Mouse (Mus musculus) forebrain, embryonic 14.5 days (tissue): ENCODE measurements around the gene Zg16. TPM values are rescaled to one million over a fixed set of nuclear protein-coding genes. Genes with fewer than 3 reads are reported as not detected.

Experiments used
- ATAC-seq: fragments of 200-750 bp; cut with Nextera tagmentation; 2 replicates; pipeline ENCODE4 v1.8.0; 2017; ENCODE audit warnings: mild to moderate bottlenecking, moderate library complexity
- DNase-seq: peaks from one replicate; pipeline ENCODE4 v3.0.0-alpha.2; 2015; ENCODE audit warnings: low spot score
- H3K27ac ChIP-seq: fragments of 300-500 bp; sonication (generic); 2 replicates; pipeline ENCODE4 v1.5.1; 2014; ENCODE audit warnings: low read depth, mild to moderate bottlenecking, control low read depth, low read length, moderate library complexity
- H3K27me3 ChIP-seq: fragments of 300-500 bp; sonication (generic); replicated peaks from 2 replicates; pipeline ENCODE4 v1.6.1; 2014; ENCODE audit warnings: low read length, control low read depth, mixed read lengths; ENCODE audit not compliant: control insufficient read depth, insufficient read depth
- H3K36me3 ChIP-seq: fragments of 300-500 bp; sonication (generic); 2 replicates; pipeline ENCODE4 v1.6.1; 2014; ENCODE audit warnings: low read length, control low read depth; ENCODE audit not compliant: control insufficient read depth, insufficient read depth
- H3K4me1 ChIP-seq: fragments of 300-500 bp; sonication (generic); 2 replicates; pipeline ENCODE4 v1.6.1; 2014; ENCODE audit warnings: antibody characterized with exemption, low read length, control low read depth; ENCODE audit not compliant: control insufficient read depth, insufficient read depth
- H3K4me2 ChIP-seq: fragments of 300-500 bp; sonication (generic); 2 replicates; pipeline ENCODE4 v1.6.1; 2014; ENCODE audit warnings: mild to moderate bottlenecking, control low read depth, low read length
- H3K4me3 ChIP-seq: fragments of 300-500 bp; sonication (generic); 2 replicates; pipeline ENCODE4 v1.5.1; 2014; ENCODE audit warnings: low read depth, low read length, control low read depth
- H3K9ac ChIP-seq: fragments of 300-500 bp; sonication (generic); 2 replicates; pipeline ENCODE4 v1.6.1; 2014; ENCODE audit warnings: mild to moderate bottlenecking, low read length, control low read depth, moderate library complexity
- H3K9me3 ChIP-seq: fragments of 300-500 bp; sonication (generic); replicated peaks from 2 replicates; pipeline ENCODE4 v1.6.1; 2016; ENCODE audit warnings: low read length, control low read depth, mixed read lengths; ENCODE audit not compliant: control insufficient read depth
- WGBS: fragments of 180-500 bp; shearing (Covaris S2); extraction: QIAGEN DNeasy Blood & Tissue Kit; methylation state at CpG from one replicate; pipeline ENCODE4 v1.1.7; 2014; 5-methylcytosine and 5-hydroxymethylcytosine counted together
- polyA plus RNA-seq: library from polyadenylated mRNA; unstranded; fragments of >200 nt; fragmentation: Nextera tagmentation; extraction: Ambion mirVana; gene quantifications from 2 replicates; pipeline ENCODE4 v1.2.1, GENCODE M21; 2014

The Zg16 gene
- polyA plus RNA-seq, 1 experiment from 2014 or later = not detected

- H3K27ac ChIP-seq = no peak overlapping the region
- no peaks in the 10 kb centered on the region for H3K9me3 ChIP-seq
- H3K4me3 ChIP-seq = no peak overlapping the region
- H3K9ac ChIP-seq = no peak overlapping the region
- DNase-seq = no peak
- WGBS = 60% methylated on average over 2 of the region's 2 CpGs
- ATAC-seq = no peak
- no peak overlapping the region for H3K4me2 ChIP-seq
- H3K36me3 ChIP-seq = no peaks in the 10 kb centered on the region
- no peaks in the 10 kb centered on the region for H3K27me3 ChIP-seq
- no peaks in the 10 kb centered on the region for H3K4me1 ChIP-seq
Measured at GRCm38 (mm10) chr7:127082995-127083394, 4.1 kb downstream of the Zg16 start.

- Histone ChIP-seq H3K27ac (no peak overlapping the region), H3K4me1 (no peaks in the 10 kb centered on the region), H3K4me3 (no peak overlapping the region), H3K9ac (no peak overlapping the region), H3K27me3 (no peaks in the 10 kb centered on the region), H3K9me3 (no peaks in the 10 kb centered on the region), H3K36me3 (no peaks in the 10 kb centered on the region), H3K4me2 (no peak overlapping the region)
- no peak for DNase-seq
- WGBS = 86% methylated on average over 8 of the region's 8 CpGs
- ATAC-seq = no peak
Measured at GRCm38 (mm10) chr7:127082271-127082670, 4.9 kb downstream of the Zg16 start.

GRCm38 (mm10) chr7:127080045-127080444 is 7.1 kb downstream of the Zg16 start:
- no peaks in the 10 kb centered on the region for H3K27me3 ChIP-seq
- no peak overlapping the region for H3K4me3 ChIP-seq
- H3K9ac ChIP-seq = no peak overlapping the region

GRCm38 (mm10) chr7:127077692-127078091 is 9.4 kb downstream of the Zg16 start:
- Histone ChIP-seq H3K27me3 (no peaks in the 10 kb centered on the region), H3K27ac (no peak overlapping the region), H3K9me3 (no peaks in the 10 kb centered on the region), H3K4me3 (no peak overlapping the region), H3K4me1 (no peaks in the 10 kb centered on the region), H3K9ac (no peak overlapping the region), H3K36me3 (no peaks in the 10 kb centered on the region), H3K4me2 (no peak overlapping the region)
- no peak for DNase-seq
- no peak for ATAC-seq
- 81% methylated on average over 3 of the region's 3 CpGs for WGBS

More at GRCm38 (mm10) chr7:127080045-127080444, 7.1 kb downstream of the Zg16 start:
- H3K4me2 ChIP-seq = no peak overlapping the region
- no peaks in the 10 kb centered on the region for H3K9me3 ChIP-seq
- WGBS = 76% methylated on average over 3 of the region's 3 CpGs
- no peak for DNase-seq
- no peaks in the 10 kb centered on the region for H3K36me3 ChIP-seq
- no peak overlapping the region for H3K27ac ChIP-seq
- no peak for ATAC-seq
- no peaks in the 10 kb centered on the region for H3K4me1 ChIP-seq

GRCm38 (mm10) chr7:127076188-127076587 is 10.9 kb downstream of the Zg16 start:
- no peak for ATAC-seq
- Histone ChIP-seq H3K27ac (no peak overlapping the region), H3K4me3 (no peak overlapping the region), H3K4me1 (no peaks in the 10 kb centered on the region), H3K9ac (no peak overlapping the region), H3K36me3 (no peaks in the 10 kb centered on the region), H3K9me3 (no peaks in the 10 kb centered on the region), H3K4me2 (no peak overlapping the region), H3K27me3 (no peaks in the 10 kb centered on the region)
- DNase-seq = no peak
- WGBS = 94% methylated on average over 5 of the region's 5 CpGs

GRCm38 (mm10) chr7:127073221-127073620 is 13.9 kb downstream of the Zg16 start:
- no peaks in the 10 kb centered on the region for H3K9me3 ChIP-seq
- H3K36me3 ChIP-seq = no peaks in the 10 kb centered on the region
- no peak for ATAC-seq
- no peak overlapping the region for H3K4me2 ChIP-seq
- 86% methylated on average over 4 of the region's 4 CpGs for WGBS
- no peak overlapping the region for H3K27ac ChIP-seq
- H3K9ac ChIP-seq = no peak overlapping the region
- H3K4me3 ChIP-seq = no peak overlapping the region
- H3K27me3 ChIP-seq = no peaks in the 10 kb centered on the region
- DNase-seq = no peak
- H3K4me1 ChIP-seq = no peaks in the 10 kb centered on the region

GRCm38 (mm10) chr7:127070871-127071413 is 16.2 kb downstream of the Zg16 start:
- no peak overlapping the region for H3K4me3 ChIP-seq
- H3K9me3 ChIP-seq = no peaks in the 10 kb centered on the region
- no peaks in the 10 kb centered on the region for H3K27me3 ChIP-seq
- H3K4me1 ChIP-seq = no peaks in the 10 kb centered on the region
- ATAC-seq = no peak
- no peak overlapping the region for H3K4me2 ChIP-seq
- H3K36me3 ChIP-seq = no peaks in the 10 kb centered on the region
- no peak for DNase-seq
- H3K9ac ChIP-seq = no peak overlapping the region
- no peak overlapping the region for H3K27ac ChIP-seq
- 71% methylated on average over 4 of the region's 4 CpGs for WGBS

- Histone ChIP-seq H3K9me3 (no peaks in the 10 kb centered on the region), H3K9ac (no peak overlapping the region), H3K27ac (no peak overlapping the region), H3K4me2 (no peak overlapping the region), H3K4me3 (no peak overlapping the region), H3K36me3 (no peaks in the 10 kb centered on the region), H3K4me1 (no peaks in the 10 kb centered on the region), H3K27me3 (no peaks in the 10 kb centered on the region)
- ATAC-seq = no peak
- 87% methylated on average over 4 of the region's 4 CpGs for WGBS
- no peak for DNase-seq
Measured at GRCm38 (mm10) chr7:127066317-127066716, 20.8 kb downstream of the Zg16 start.

- H3K9me3 ChIP-seq = no peaks in the 10 kb centered on the region
- 89% methylated on average over 6 of the region's 6 CpGs for WGBS
- no peak overlapping the region for H3K27ac ChIP-seq
- H3K4me1 ChIP-seq = no peaks in the 10 kb centered on the region
- no peaks in the 10 kb centered on the region for H3K36me3 ChIP-seq
- no peak overlapping the region for H3K9ac ChIP-seq
- no peak overlapping the region for H3K4me2 ChIP-seq
- H3K4me3 ChIP-seq = no peak overlapping the region
- DNase-seq (no peak), ATAC-seq (no peak)
- H3K27me3 ChIP-seq = no peaks in the 10 kb centered on the region
Measured at GRCm38 (mm10) chr7:127065538-127065937, 21.6 kb downstream of the Zg16 start.
